Mouse (Mus musculus) hindbrain, embryonic 16.5 days (tissue): ENCODE results near the gene Olfr213. TPM values are rescaled to one million over a fixed set of nuclear protein-coding genes. Genes with fewer than 3 reads are reported as not detected.

Experiments used
- ATAC-seq: fragments of 200-750 bp; cut with Nextera tagmentation; 2 replicates; pipeline ENCODE4 v1.8.0; 2017; ENCODE audit warnings: moderate TSS enrichment, moderate library complexity
- H3K27ac ChIP-seq: fragments of 300-500 bp; sonication (generic); 2 replicates; pipeline ENCODE4 v1.5.1; 2014; ENCODE audit warnings: low read depth, mild to moderate bottlenecking, control low read depth, low read length, moderate library complexity
- H3K27me3 ChIP-seq: fragments of 300-500 bp; sonication (generic); replicated peaks from 2 replicates; pipeline ENCODE4 v1.6.1; 2014; ENCODE audit warnings: low read length; ENCODE audit not compliant: control insufficient read depth, insufficient read depth
- H3K36me3 ChIP-seq: fragments of 300-500 bp; sonication (generic); 2 replicates; pipeline ENCODE4 v1.6.1; 2014; ENCODE audit warnings: mild to moderate bottlenecking, low read length, moderate library complexity, mixed read lengths; ENCODE audit not compliant: control insufficient read depth, insufficient read depth
- H3K4me1 ChIP-seq: fragments of 300-500 bp; sonication (generic); 2 replicates; pipeline ENCODE4 v1.6.1; 2014; ENCODE audit warnings: low read depth, low read length; ENCODE audit not compliant: control insufficient read depth, insufficient read depth
- H3K4me2 ChIP-seq: fragments of 300-500 bp; sonication (generic); 2 replicates; pipeline ENCODE4 v1.6.1; 2014; ENCODE audit warnings: mild to moderate bottlenecking, low read length, control low read depth, moderate library complexity
- H3K4me3 ChIP-seq: fragments of 300-500 bp; sonication (generic); 2 replicates; pipeline ENCODE4 v1.5.1; 2014; ENCODE audit warnings: mild to moderate bottlenecking, low read length, control low read depth, moderate library complexity
- H3K9ac ChIP-seq: fragments of 300-500 bp; sonication (generic); 2 replicates; pipeline ENCODE4 v1.6.1; 2014; ENCODE audit warnings: low read depth, mild to moderate bottlenecking, control low read depth, low read length, moderate library complexity
- H3K9me3 ChIP-seq: fragments of 300-500 bp; sonication (generic); 2 replicates; pipeline ENCODE4 v1.6.1; 2014; ENCODE audit warnings: mild to moderate bottlenecking, low read length, moderate library complexity; ENCODE audit not compliant: control insufficient read depth
- WGBS: fragments of 180-500 bp; shearing (Covaris S2); extraction: QIAGEN DNeasy Blood & Tissue Kit; methylation state at CpG from one replicate; pipeline ENCODE4 v1.1.7; 2014; 5-methylcytosine and 5-hydroxymethylcytosine counted together
- polyA plus RNA-seq: library from polyadenylated mRNA; unstranded; fragments of >200 nt; fragmentation: Nextera tagmentation; extraction: Ambion mirVana; gene quantifications from 2 replicates; pipeline ENCODE4 v1.2.1, GENCODE M21; 2015

Gene Olfr213
- polyA plus RNA-seq, 1 experiment from 2014 or later, result not detected

DNA sequence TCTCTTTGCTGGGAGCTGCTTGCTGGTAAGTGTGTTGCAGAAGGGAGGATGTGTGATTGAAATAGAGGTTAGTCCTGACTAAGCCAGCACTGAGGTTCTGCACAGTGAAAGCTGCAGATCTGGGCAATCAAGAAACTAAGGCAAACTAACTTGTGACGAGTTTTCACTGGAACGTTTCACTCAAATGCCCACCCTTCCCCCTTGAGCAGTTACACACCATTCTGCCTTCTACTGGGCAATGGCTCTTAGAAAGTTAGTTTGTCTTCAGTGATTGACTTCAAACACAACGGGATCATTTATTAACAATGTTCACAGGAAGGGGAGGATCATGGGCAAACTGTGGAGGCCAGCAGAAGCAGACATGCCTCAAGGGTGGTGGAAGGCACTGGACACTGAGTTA is 16.7 kb downstream of the Olfr213 start:
- Histone ChIP-seq H3K4me1 (no peaks in the 10 kb centered on the region), H3K27me3 (no peaks in the 10 kb centered on the region), H3K9me3 (no peaks in the 10 kb centered on the region), H3K27ac (no peak overlapping the region), H3K9ac (no peak overlapping the region), H3K4me3 (no peak overlapping the region), H3K36me3 (no peaks in the 10 kb centered on the region), H3K4me2 (no peak overlapping the region)
- WGBS, result 74% methylated on average over 3 of the region's 3 CpGs
- no peak for ATAC-seq

DNA sequence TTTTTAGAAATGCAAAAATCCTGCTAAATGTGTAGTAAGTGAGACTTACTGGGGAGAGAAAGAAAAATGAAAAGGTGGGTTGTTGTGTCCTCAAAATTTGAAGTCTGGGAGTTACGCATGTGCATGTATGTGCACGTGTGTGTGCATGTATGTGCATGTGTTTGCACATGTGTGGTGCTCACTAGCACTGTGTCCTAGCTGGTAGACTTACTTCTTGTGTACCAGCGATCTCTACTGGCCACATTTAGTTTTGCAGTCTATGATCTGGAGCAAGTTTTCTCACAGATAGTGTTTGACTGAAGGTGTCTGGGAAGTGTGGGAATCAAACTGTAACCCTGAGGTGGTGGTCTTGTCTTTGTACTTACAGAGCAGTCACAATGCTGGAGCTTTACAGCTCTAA is 31.6 kb downstream of the Olfr213 start:
- no peak overlapping the region for H3K4me2 ChIP-seq
- 31% methylated on average over 3 of the region's 3 CpGs for WGBS
- H3K27me3 ChIP-seq, result no peaks in the 10 kb centered on the region
- no peaks in the 10 kb centered on the region for H3K36me3 ChIP-seq
- no peak overlapping the region for H3K27ac ChIP-seq
- no peak for ATAC-seq
- no peaks in the 10 kb centered on the region for H3K4me1 ChIP-seq
- no peak overlapping the region for H3K4me3 ChIP-seq
- H3K9ac ChIP-seq, result no peak overlapping the region
- no peaks in the 10 kb centered on the region for H3K9me3 ChIP-seq

GRCm38 (mm10) chr6:116584095-116584494 is 45.8 kb downstream of the Olfr213 start, which contains the start of gene Olfr215:
Gene Olfr215, minus strand, starts transcription at chr6:116584195.
- Histone ChIP-seq H3K4me1 (no peaks in the 10 kb centered on the region), H3K27me3 (no peaks in the 10 kb centered on the region), H3K4me3 (no peak within 1 kb of the TSS), H3K9me3 (no peaks in the 10 kb centered on the region), H3K27ac (no peak within 1 kb of the TSS), H3K4me2 (no peak within 1 kb of the TSS), H3K9ac (no peak within 1 kb of the TSS), H3K36me3 (no peaks in the 10 kb centered on the region)
- ATAC-seq, result no peak
- WGBS, result 64% methylated on average over 4 of the region's 4 CpGs

Other genes starting within 250 kb of the Olfr213 start
- gene March8, start 200.4 kb upstream of the Olfr213 start, polyA plus RNA-seq, result 58.0 and 63.4 TPM in 2 replicates
- 0.65 and 0.94 TPM in 2 replicates for gene Alox5, start 77.3 kb upstream of the Olfr213 start, polyA plus RNA-seq
- not detected in 2 replicates for gene Olfr211, start 49.4 kb upstream of the Olfr213 start, polyA plus RNA-seq
- not detected in 2 replicates for gene Olfr212, start 31.9 kb upstream of the Olfr213 start, polyA plus RNA-seq
- gene Gm5580, start 12.7 kb downstream of the Olfr213 start, polyA plus RNA-seq, result 0.22 and 0.96 TPM in 2 replicates
- gene Olfr214, start 15.8 kb downstream of the Olfr213 start, polyA plus RNA-seq, result not detected in 2 replicates
- not detected in 2 replicates for gene Olfr215, start 45.7 kb downstream of the Olfr213 start, polyA plus RNA-seq
- gene Zfp422, start 90.5 kb downstream of the Olfr213 start, polyA plus RNA-seq, result 120 and 126 TPM in 2 replicates
- gene Depp1, start 112.2 kb downstream of the Olfr213 start, polyA plus RNA-seq, result 11.4 and 17.6 TPM in 2 replicates
- 30.3 and 30.8 TPM in 2 replicates for gene Rassf4, start 135.5 kb downstream of the Olfr213 start, polyA plus RNA-seq
- gene Tmem72, start 178.5 kb downstream of the Olfr213 start, polyA plus RNA-seq, result 2.5 and 5.4 TPM in 2 replicates